Mouse (Mus musculus): ENCODE data around the gene Apoa4. TPM values are rescaled to one million over a fixed set of nuclear protein-coding genes. Genes with fewer than 3 reads are reported as not detected.

Gene Apoa4
- not detected in 2 replicates for polyA plus RNA-seq (2016; fragmentation: Nextera tagmentation; extraction: Ambion mirVana)

DNA sequence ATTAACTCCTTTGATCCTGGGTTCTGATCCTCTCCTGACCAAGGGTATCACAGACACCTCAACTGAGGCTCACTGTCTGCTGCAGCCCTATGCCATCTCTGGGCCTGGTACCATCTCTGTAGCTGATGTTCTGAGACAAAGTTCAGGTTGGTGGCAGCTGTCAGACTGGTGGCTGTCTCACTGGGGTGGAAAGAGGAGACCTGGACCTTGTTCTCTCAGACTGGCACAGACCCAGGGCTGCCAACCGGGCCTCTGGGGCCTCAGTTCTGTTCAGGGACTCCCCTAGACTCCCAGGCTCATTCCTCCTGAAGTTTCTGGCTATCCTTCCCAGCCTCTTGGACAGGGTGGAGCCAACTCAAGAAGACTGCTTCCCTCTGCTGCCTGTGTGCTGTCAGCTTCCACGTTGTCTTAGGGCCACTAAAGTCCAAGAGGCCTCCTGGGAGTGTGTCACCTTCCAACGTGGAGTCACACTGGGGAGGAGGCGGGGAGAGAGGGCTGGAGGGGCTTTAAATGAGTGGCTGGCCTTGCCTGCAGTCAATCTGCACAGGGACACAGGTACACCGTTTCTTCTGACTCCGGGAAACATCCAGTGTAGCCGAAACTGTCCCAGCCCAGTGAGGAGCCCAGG, at the start of gene Apoa4:
Gene Apoa4 (plus strand): TSS at position 171 of the 628 bp plus-strand sequence.
- H3K27ac ChIP-seq, result no peak within 1 kb of the TSS
- 65% methylated on average over 7 of the region's 7 CpGs for WGBS
- ATAC-seq (ENCODE audit: insufficient number of reproducible peaks, insufficient read depth, low FRiP score, low TSS enrichment, low read depth), result no peak
- H3K27me3 ChIP-seq, result no peaks in the 10 kb centered on the region
- no peak within 1 kb of the TSS for H3K9ac ChIP-seq (replicated peaks)
- no peaks in the 10 kb centered on the region for H3K36me3 ChIP-seq
- no peak within 1 kb of the TSS for H3K4me3 ChIP-seq (replicated peaks)
- peaks cover 4% of the 10 kb centered on the region; the same call in 1 of the 2 replicates for H3K4me1 ChIP-seq (replicated peaks)
- no peaks in the 10 kb centered on the region for H3K9me3 ChIP-seq
- no peak within 1 kb of the TSS for H3K4me2 ChIP-seq

- Histone ChIP-seq H3K4me2 (no peak overlapping the region), H3K27ac (0 out of 2 replicates have a peak overlapping the region, but pooled peaks have one; percentile 12), H3K4me1 (replicated peaks) (0 out of 2 replicates have a peak, but pooled peaks cover 4% of the 10 kb centered on the region), H3K9ac (replicated peaks) (no peak overlapping the region), H3K9me3 (no peaks in the 10 kb centered on the region), H3K36me3 (peaks cover 29% of the 10 kb centered on the region), H3K4me3 (replicated peaks) (no peak overlapping the region), H3K27me3 (no peaks in the 10 kb centered on the region)
- 61% methylated on average over 8 of the region's 8 CpGs for WGBS
- ATAC-seq (ENCODE audit: insufficient number of reproducible peaks, insufficient read depth, low FRiP score, low TSS enrichment, low read depth), result no peak
These were observed 49.3 kb upstream of the Apoa4 start for GRCm38 (mm10) chr9:46191234-46191633.

- 50% methylated on average over 1 of the region's 1 CpGs for WGBS
- H3K27ac ChIP-seq, result no peak overlapping the region
- peaks cover 30% of the 10 kb centered on the region for H3K36me3 ChIP-seq
- 0 out of 2 replicates have a peak, but pooled peaks cover 4% of the 10 kb centered on the region for H3K4me1 ChIP-seq (replicated peaks)
- H3K27me3 ChIP-seq, result no peaks in the 10 kb centered on the region
- H3K4me3 ChIP-seq (replicated peaks), result no peak overlapping the region
- H3K9ac ChIP-seq (replicated peaks), result no peak overlapping the region
- no peaks in the 10 kb centered on the region for H3K9me3 ChIP-seq
- ATAC-seq (ENCODE audit: insufficient number of reproducible peaks, insufficient read depth, low FRiP score, low TSS enrichment, low read depth), result no peak
- H3K4me2 ChIP-seq, result no peak overlapping the region
These were observed 48.9 kb upstream of the Apoa4 start for GRCm38 (mm10) chr9:46191644-46192043.

DNA sequence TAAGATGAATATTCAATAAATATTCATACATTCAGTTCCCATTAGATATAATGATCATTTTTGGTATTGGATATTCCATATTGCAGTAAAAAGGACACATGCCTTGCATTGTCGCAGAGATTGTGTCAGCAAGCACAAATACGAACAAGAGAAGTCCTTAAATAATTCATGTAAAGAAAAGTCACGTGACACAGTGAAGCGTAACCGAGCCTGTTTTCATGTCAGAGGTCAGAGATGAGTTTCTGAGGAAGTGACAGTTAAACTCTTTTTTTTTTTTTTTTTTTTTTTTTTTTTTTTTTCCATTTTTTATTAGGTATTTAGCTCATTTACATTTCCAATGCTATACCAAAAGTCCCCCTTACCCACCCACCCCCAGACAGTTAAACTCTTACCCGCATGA, 47.9 kb upstream of the Apoa4 start:
- 0 out of 2 replicates have a peak, but pooled peaks cover 4% of the 10 kb centered on the region for H3K4me1 ChIP-seq (replicated peaks)
- H3K36me3 ChIP-seq, result peaks cover 40% of the 10 kb centered on the region
- H3K4me3 ChIP-seq (replicated peaks), result no peak overlapping the region
- no peak for ATAC-seq (ENCODE audit: insufficient number of reproducible peaks, insufficient read depth, low FRiP score, low TSS enrichment, low read depth)
- no peaks in the 10 kb centered on the region for H3K9me3 ChIP-seq
- H3K27ac ChIP-seq, result no peak overlapping the region
- no peak overlapping the region for H3K9ac ChIP-seq (replicated peaks)
- H3K4me2 ChIP-seq, result no peak overlapping the region
- WGBS, result 87% methylated on average over 6 of the region's 6 CpGs
- H3K27me3 ChIP-seq, result no peaks in the 10 kb centered on the region

DNA sequence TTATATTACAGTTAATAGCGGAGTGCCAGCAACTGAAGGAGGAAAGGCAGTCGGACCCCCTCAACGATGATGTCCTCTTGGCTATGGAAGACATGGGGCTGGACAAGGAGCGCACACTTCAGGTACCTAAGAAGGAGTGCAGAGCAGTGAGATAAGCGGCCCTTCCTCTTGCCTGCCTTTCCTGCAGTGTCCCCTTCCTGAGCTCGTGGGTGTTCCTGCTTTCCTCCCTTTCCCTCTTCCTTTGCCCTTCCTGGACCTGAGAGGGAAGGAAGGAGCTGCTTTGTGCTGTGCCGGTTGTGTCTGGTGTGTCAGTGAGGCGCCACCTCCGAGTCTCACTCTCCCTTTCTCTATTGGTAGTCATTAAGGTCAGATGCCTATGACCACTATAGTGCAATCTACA, 45.7 kb upstream of the Apoa4 start:
- no peaks in the 10 kb centered on the region for H3K4me1 ChIP-seq (replicated peaks)
- H3K27ac ChIP-seq, result no peak overlapping the region
- ATAC-seq (ENCODE audit: insufficient number of reproducible peaks, insufficient read depth, low FRiP score, low TSS enrichment, low read depth), result no peak
- no peaks in the 10 kb centered on the region for H3K27me3 ChIP-seq
- 87% methylated on average over 9 of the region's 9 CpGs for WGBS
- no peaks in the 10 kb centered on the region for H3K9me3 ChIP-seq
- no peak overlapping the region for H3K4me2 ChIP-seq
- H3K36me3 ChIP-seq, result peaks cover 62% of the 10 kb centered on the region
- no peak overlapping the region for H3K4me3 ChIP-seq (replicated peaks)
- no peak overlapping the region for H3K9ac ChIP-seq (replicated peaks)

- H3K27me3 ChIP-seq, result no peaks in the 10 kb centered on the region
- H3K9me3 ChIP-seq, result no peaks in the 10 kb centered on the region
- H3K9ac ChIP-seq (replicated peaks), result no peak overlapping the region
- no peak for ATAC-seq (ENCODE audit: insufficient number of reproducible peaks, insufficient read depth, low FRiP score, low TSS enrichment, low read depth)
- no peak overlapping the region for H3K4me3 ChIP-seq (replicated peaks)
- H3K36me3 ChIP-seq, result peaks cover 79% of the 10 kb centered on the region
- no peaks in the 10 kb centered on the region for H3K4me1 ChIP-seq (replicated peaks)
- no peak overlapping the region for H3K4me2 ChIP-seq
- H3K27ac ChIP-seq, result no peak overlapping the region
- WGBS, result 82% methylated on average over 12 of the region's 12 CpGs
These were observed 43.8 kb upstream of the Apoa4 start for GRCm38 (mm10) chr9:46196699-46197169.

DNA sequence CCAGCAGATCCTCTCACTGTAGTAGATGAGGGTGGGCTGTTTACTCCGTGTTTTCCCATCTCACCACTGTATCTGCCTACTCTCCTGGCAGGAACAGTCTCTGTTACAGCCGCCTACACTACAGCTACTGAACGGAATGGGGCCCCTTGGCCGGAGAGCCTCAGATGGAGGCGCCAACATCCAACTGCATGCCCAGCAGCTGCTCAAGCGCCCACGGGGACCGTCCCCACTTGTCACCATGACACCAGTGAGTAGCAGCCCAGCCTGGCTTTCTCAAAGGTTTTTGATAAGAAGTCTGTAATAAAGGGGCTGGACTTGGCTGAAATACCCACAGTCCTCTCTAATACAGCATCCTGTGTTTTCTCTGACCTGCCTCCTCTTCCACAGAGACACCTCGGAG, 42.0 kb upstream of the Apoa4 start:
- H3K9me3 ChIP-seq, result no peaks in the 10 kb centered on the region
- no peaks in the 10 kb centered on the region for H3K27me3 ChIP-seq
- H3K27ac ChIP-seq, result no peak overlapping the region
- no peak overlapping the region for H3K4me2 ChIP-seq
- H3K36me3 ChIP-seq, result peaks cover 88% of the 10 kb centered on the region
- no peak overlapping the region for H3K4me3 ChIP-seq (replicated peaks)
- ATAC-seq (ENCODE audit: insufficient number of reproducible peaks, insufficient read depth, low FRiP score, low TSS enrichment, low read depth), result no peak
- 90% methylated on average over 9 of the region's 9 CpGs for WGBS
- no peak overlapping the region for H3K9ac ChIP-seq (replicated peaks)
- H3K4me1 ChIP-seq (replicated peaks), result no peaks in the 10 kb centered on the region

GRCm38 (mm10) chr9:46198936-46199335, 41.6 kb upstream of the Apoa4 start:
- Histone ChIP-seq H3K36me3 (peaks cover 84% of the 10 kb centered on the region), H3K4me3 (replicated peaks) (no peak overlapping the region), H3K27me3 (no peaks in the 10 kb centered on the region), H3K4me1 (replicated peaks) (no peaks in the 10 kb centered on the region), H3K27ac (no peak overlapping the region), H3K4me2 (no peak overlapping the region), H3K9me3 (no peaks in the 10 kb centered on the region), H3K9ac (replicated peaks) (no peak overlapping the region)
- no peak for ATAC-seq (ENCODE audit: insufficient number of reproducible peaks, insufficient read depth, low FRiP score, low TSS enrichment, low read depth)
- 89% methylated on average over 7 of the region's 7 CpGs for WGBS

GRCm38 (mm10) chr9:46199609-46200008, 40.9 kb upstream of the Apoa4 start:
- Histone ChIP-seq H3K36me3 (peaks cover 84% of the 10 kb centered on the region), H3K4me2 (no peak overlapping the region), H3K27me3 (no peaks in the 10 kb centered on the region), H3K27ac (no peak overlapping the region), H3K4me3 (replicated peaks) (no peak overlapping the region), H3K9ac (replicated peaks) (no peak overlapping the region), H3K4me1 (replicated peaks) (no peaks in the 10 kb centered on the region), H3K9me3 (no peaks in the 10 kb centered on the region)
- WGBS, result 94% methylated on average over 2 of the region's 2 CpGs
- no peak for ATAC-seq (ENCODE audit: insufficient number of reproducible peaks, insufficient read depth, low FRiP score, low TSS enrichment, low read depth)

DNA sequence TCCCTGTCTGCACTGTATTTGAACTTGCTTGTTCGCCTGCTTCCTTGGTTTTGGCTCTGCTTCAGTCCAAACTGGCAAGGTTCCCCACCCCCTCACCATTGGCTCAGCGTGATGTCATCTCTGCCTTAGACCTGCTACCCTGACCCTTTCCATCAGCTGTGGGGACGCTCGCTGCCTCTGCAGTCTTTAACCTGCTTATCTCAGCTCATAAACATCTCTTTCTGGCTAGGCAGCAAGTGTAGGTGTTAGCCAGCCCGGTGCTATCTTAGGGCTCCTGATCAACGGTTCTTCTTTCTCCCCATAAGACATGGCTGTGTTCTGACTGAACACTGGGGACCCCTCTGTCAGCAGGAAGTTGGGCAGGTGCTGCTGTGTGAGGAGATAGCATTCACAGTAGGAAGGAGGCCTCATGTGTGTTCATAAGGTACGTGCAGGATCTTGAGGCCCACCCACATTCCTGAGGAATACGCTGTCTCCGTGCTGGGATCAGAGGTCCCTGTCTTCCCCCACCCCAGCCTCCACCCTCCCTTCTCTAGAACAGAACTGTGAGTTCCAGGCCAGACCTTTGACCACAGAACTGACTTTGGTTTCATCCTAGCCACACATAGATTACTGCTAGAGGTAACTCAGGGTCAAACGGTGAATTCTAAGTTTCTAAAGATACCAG, 33.5 kb upstream of the Apoa4 start:
- H3K4me3 ChIP-seq (replicated peaks), result no peak overlapping the region

DNA sequence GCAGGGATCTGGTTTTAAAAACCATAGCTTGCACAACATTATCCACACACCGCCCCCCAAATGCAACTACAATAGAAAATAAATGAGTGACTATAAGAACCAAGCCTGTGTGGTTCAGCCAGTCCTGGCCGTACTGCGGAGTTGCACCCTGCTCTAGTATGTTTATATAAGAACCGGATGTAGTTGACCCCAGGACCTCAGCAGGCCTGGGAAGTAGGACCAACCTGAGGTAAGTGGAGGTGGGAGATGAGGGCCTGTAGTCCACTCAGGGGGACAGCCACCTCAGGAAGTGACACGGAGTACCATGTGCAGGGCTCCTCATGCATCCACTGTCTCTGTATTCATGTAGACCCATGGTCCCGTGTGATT, 33.0 kb upstream of the Apoa4 start:
- H3K9me3 ChIP-seq, result no peaks in the 10 kb centered on the region
- 83% methylated on average over 6 of the region's 6 CpGs for WGBS
- ATAC-seq (ENCODE audit: insufficient number of reproducible peaks, insufficient read depth, low FRiP score, low TSS enrichment, low read depth), result no peak
- H3K27me3 ChIP-seq, result no peaks in the 10 kb centered on the region
- no peak overlapping the region for H3K4me2 ChIP-seq
- H3K36me3 ChIP-seq, result peaks cover 87% of the 10 kb centered on the region
- H3K27ac ChIP-seq, result peak overlapping the region; percentile 56; the same call in 1 of the 2 replicates
- H3K9ac ChIP-seq (replicated peaks), result no peak overlapping the region
- peaks cover 19% of the 10 kb centered on the region for H3K4me1 ChIP-seq (replicated peaks)
- no peak overlapping the region for H3K4me3 ChIP-seq (replicated peaks)

More for the DNA sequence above, 33.5 kb upstream of the Apoa4 start:
- H3K9ac ChIP-seq (replicated peaks), result no peak overlapping the region
- 84% methylated on average over 10 of the region's 10 CpGs for WGBS
- H3K27ac ChIP-seq, result no peak overlapping the region
- no peaks in the 10 kb centered on the region for H3K27me3 ChIP-seq
- no peak overlapping the region for H3K4me2 ChIP-seq
- H3K4me1 ChIP-seq (replicated peaks), result peaks cover 19% of the 10 kb centered on the region
- H3K36me3 ChIP-seq, result peaks cover 87% of the 10 kb centered on the region
- no peak for ATAC-seq (ENCODE audit: insufficient number of reproducible peaks, insufficient read depth, low FRiP score, low TSS enrichment, low read depth)
- H3K9me3 ChIP-seq, result no peaks in the 10 kb centered on the region
